Mouse (Mus musculus) brain, embryonic 14.5 days (tissue): ENCODE measurements around the gene Irf4. TPM values are rescaled to one million over a fixed set of nuclear protein-coding genes. Genes with fewer than 3 reads are reported as not detected.
A peak's percentile ranks its signal among the peaks of the same experiment; 100 is the strongest.

ENCODE experiments used
- DNase-seq: peaks from one replicate; pipeline ENCODE4 v3.0.0-alpha.2; 2011; ENCODE audit warnings: low read depth
- CTCF ChIP-seq: fragments of 200-500 bp; IDR thresholded peaks from 2 replicates; pipeline ENCODE4 v1.5.1; 2012; ENCODE audit warnings: inconsistent platforms, mild to moderate bottlenecking, moderate library complexity, borderline replicate concordance; ENCODE audit not compliant: insufficient read depth, insufficient read length; ENCODE audit errors: extremely low read depth
- POLR2A ChIP-seq: fragments of 200-500 bp; IDR thresholded peaks from 2 replicates; pipeline ENCODE4 v1.6.1; 2012; ENCODE audit warnings: mild to moderate bottlenecking, inconsistent platforms, borderline replicate concordance; ENCODE audit not compliant: poor library complexity, insufficient read depth, insufficient read length, severe bottlenecking; ENCODE audit errors: extremely low read depth
- polyA plus RNA-seq: library from polyadenylated mRNA; depleted of rRNA; stranded (reverse); fragments of >200 nt; gene quantifications from 2 replicates; pipeline ENCODE4 v1.2.3, GENCODE M21; 2012; rRNA removed

Gene Irf4
- 0.05 and 0.06 TPM in 2 replicates for polyA plus RNA-seq

DNA sequence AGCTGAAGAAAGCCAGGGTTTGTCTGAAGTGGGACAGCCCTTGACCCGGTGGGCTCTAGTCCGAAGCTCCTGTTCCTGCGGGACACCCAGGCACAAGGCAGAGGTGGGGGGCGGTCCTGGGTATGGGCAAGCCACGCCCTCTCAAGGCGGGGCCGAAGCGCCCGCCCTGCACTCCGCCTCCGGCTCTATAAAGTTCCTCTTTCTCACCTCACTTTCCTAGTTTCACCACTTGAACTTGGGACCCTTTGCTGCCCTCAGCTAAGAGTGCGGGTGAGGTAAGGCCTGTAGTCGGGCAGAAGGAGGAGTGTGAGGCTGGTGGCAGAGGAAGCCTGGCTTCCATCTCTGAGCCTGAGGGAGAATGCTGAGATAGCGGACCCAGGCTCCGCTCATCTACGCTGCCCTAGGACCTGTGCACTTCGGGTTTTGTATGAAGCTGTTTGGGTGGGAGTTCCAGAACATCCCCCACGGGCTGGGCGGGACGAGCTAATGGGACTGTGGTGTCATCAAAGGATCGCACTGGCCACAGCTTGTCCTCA, at the start of gene Irf4:
Gene Irf4, plus strand, starts transcription at position 206 of the 536 bp plus-strand sequence.
- DNase-seq: peak; percentile 29

GRCm38 (mm10) chr13:30702695-30703094, 46.3 kb upstream of the Irf4 start:
- TF ChIP-seq CTCF: no peak
- DNase-seq: no peak

More for the DNA sequence above, at the start of gene Irf4:
- no peak for TF ChIP-seq CTCF
- TF ChIP-seq POLR2A: no peak

DNA sequence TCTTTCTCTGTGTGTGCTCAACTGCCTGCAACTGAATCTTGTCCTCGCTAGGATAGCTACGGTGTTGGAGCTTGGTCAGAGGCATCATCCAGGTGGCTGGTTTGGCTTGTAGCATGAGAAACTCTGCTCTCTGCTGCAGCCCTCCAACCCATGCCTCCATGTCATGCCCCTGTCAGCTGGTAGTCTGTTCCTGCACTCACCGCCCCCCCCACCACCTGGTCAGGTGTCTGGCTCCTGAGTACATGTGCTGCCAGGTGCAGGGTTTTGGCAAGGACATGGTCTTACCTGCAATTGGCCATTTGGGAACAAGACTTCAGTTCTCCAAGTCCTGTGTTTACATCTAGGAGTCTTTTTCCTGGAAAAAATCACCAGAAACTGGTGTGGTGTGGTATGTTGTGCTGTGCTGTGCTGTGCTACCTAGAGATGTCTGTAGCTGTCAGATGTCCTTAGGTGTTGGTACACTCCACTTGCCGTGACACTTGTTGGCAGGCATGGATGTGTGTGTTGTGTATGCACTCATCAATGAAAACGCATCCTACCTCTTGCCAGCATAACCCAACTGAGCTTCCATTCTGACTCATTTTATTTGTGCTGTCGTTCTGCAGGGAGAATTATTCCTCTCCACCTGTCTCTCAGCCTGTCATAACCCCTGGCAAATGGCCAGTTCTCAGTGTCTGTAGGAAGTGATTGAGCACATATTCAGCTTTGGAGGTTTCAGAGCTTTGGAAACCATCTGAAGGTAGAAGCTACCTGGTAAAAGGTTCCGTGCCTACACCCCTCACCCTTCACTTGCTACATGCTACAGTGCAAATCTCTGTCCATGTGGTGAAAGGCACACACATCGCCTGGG, 44.6 kb upstream of the Irf4 start:
- TF ChIP-seq CTCF: no peak
- TF ChIP-seq POLR2A: no peak
- no peak for DNase-seq

DNA sequence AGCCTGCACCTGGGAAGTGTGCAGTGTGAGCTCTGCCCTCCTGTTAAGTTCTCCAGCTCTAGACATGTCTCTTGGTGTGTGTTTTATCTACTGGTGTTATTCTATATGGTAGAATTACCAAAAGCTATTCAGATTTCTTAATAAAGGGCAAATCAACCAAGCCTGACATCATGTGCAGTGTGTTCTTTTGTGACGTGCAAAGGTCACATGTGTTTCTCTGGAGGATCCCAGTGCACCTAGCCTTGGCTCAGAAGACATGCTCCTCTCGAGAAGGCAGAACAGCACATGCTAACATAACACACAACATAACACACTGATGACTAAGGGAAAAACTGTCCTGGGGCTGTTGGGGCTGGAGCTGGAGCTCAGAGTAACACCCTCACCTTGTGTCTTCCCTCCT, 38.0 kb upstream of the Irf4 start:
- TF ChIP-seq CTCF (no peak), POLR2A (no peak)
- no peak for DNase-seq

DNA sequence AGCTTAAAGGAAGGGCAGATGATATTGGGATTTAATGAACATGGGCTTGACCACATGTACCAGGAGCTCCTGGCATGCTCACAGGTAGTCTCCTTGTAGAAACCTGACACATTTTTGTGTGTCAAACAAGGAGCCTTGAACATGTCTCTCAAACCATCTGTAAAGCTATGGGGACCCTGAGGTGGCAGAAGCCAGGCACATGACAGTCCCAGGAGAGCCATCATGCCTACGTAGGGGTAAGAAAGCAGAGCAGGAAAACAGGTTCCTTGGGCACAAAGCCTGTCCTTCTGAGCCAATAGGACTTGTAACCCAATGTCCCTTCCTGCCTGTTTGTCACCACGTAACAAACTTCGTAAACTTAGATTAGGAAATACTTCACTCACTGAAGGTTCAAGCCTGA, 37.3 kb upstream of the Irf4 start:
- no peak for DNase-seq

GRCm38 (mm10) chr13:30712280-30712679, 36.7 kb upstream of the Irf4 start:
- no peak for TF ChIP-seq POLR2A
- TF ChIP-seq CTCF: no peak
- DNase-seq: no peak

More for the DNA sequence above, 37.3 kb upstream of the Irf4 start:
- no peak for TF ChIP-seq POLR2A
- TF ChIP-seq CTCF: no peak

- DNase-seq: no peak
- TF ChIP-seq CTCF (no peak), POLR2A (no peak)
These were observed 35.4 kb upstream of the Irf4 start for GRCm38 (mm10) chr13:30713621-30714020.

GRCm38 (mm10) chr13:30714552-30714951, 34.5 kb upstream of the Irf4 start:
- TF ChIP-seq POLR2A (no peak), CTCF (no peak)

GRCm38 (mm10) chr13:30715060-30715459, 34.0 kb upstream of the Irf4 start:
- no peak for DNase-seq
- no peak for TF ChIP-seq POLR2A
- TF ChIP-seq CTCF: no peak

More at GRCm38 (mm10) chr13:30714552-30714951, 34.5 kb upstream of the Irf4 start:
- no peak for DNase-seq

- TF ChIP-seq POLR2A: no peak
- TF ChIP-seq CTCF: no peak
- DNase-seq: no peak
These were observed 33.5 kb upstream of the Irf4 start for GRCm38 (mm10) chr13:30715573-30715972.

- TF ChIP-seq CTCF (no peak), POLR2A (no peak)
- DNase-seq: no peak
These were observed 32.4 kb upstream of the Irf4 start for GRCm38 (mm10) chr13:30716611-30717010.

DNA sequence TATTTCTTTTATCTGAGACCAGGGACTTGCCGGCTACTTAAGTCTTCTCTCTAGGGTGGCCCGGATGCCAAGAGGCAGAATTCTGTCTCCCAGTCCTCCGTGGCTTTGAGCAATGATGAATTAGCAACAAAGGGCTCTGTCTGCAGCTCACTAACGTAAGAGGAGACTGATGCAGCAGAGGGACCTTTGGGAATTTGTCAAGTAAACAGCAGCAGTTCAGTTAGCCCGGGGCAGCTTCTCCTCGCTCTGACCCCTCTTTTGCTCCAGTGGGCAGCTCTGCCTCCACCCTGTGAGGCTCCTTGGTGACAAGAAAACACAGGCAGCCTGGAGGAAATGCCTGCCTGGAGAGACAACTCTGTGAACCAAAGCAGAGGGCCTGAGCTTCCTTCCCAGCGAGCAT, 26.4 kb upstream of the Irf4 start:
- DNase-seq: peak; percentile 35
- TF ChIP-seq CTCF (no peak), POLR2A (no peak)
